Mouse (Mus musculus) MEL (cell line): ENCODE measurements around the gene Myl6.

Source experiments
- E2F4 ChIP-seq: IDR thresholded peaks from 2 replicates; pipeline ENCODE4 v1.6.1; 2011; ENCODE audit warnings: low read depth, low read length, improper control_type of control experiment, borderline replicate concordance
- ETS1 ChIP-seq: IDR thresholded peaks from 2 replicates; pipeline ENCODE4 v1.6.1; 2012; ENCODE audit warnings: low read depth, mild to moderate bottlenecking, inconsistent platforms, low read length, improper control_type of control experiment, moderate library complexity
- KAT2A ChIP-seq: conservative IDR thresholded peaks from 2 replicates; pipeline ENCODE4 v1.6.1; 2012; ENCODE audit warnings: low read depth, low read length, improper control_type of control experiment, inconsistent platforms
- MAX ChIP-seq: IDR thresholded peaks from 2 replicates; pipeline ENCODE4 v1.6.1; 2011; ENCODE audit warnings: low read length, improper control_type of control experiment
- POLR2A ChIP-seq, 2 experiments: IDR thresholded peaks; 2 replicates each; pipeline ENCODE4 v1.6.1; 2011 to 2012; ENCODE audit warnings: low read length in 2 of 2, mild to moderate bottlenecking in 2 of 2, control low read depth in 1 of 2, improper control_type of control experiment in 1 of 2, low read depth in 1 of 2, moderate library complexity in 1 of 2; ENCODE audit not compliant: control insufficient read depth in 1 of 2, insufficient read depth in 1 of 2, poor library complexity in 1 of 2
- USF2 ChIP-seq, 2 experiments: IDR thresholded peaks; 2 replicates each; pipeline ENCODE4 v1.6.1; 2011 to 2012; ENCODE audit warnings: improper control_type of control experiment in 2 of 2, low read length in 2 of 2, borderline replicate concordance in 1 of 2, inconsistent platforms in 1 of 2, low read depth in 1 of 2, mild to moderate bottlenecking in 1 of 2; ENCODE audit not compliant: insufficient read depth in 1 of 2
- ZNF384 ChIP-seq: IDR thresholded peaks from 2 replicates; pipeline ENCODE4 v1.6.1; 2012; ENCODE audit warnings: low read depth, mild to moderate bottlenecking, inconsistent platforms, low read length, improper control_type of control experiment

- no peak for TF ChIP-seq USF2 (IDR thresholded peaks at IDR 0.05; ENCODE audit: borderline replicate concordance in 1 of 2, insufficient read depth in 1 of 2, low read depth in 1 of 2, low read length in 2 of 2)
- TF ChIP-seq MAX: no peak
- TF ChIP-seq ZNF384: no peak
- no peak for TF ChIP-seq E2F4
- TF ChIP-seq ETS1: no peak
- TF ChIP-seq KAT2A: no peak
- no peak for TF ChIP-seq POLR2A (IDR thresholded peaks at IDR 0.05; ENCODE audit: control insufficient read depth in 1 of 2, insufficient read depth in 1 of 2, low read depth in 1 of 2, low read length in 2 of 2, poor library complexity in 1 of 2)
These were observed 4.2 kb downstream of the Myl6 start for GRCm38 (mm10) chr10:128489785-128490184.
